Mouse (Mus musculus) layer of hippocampus, postnatal 10 days (tissue): ENCODE results near the gene Gm6760. TPM values are rescaled to one million over a fixed set of nuclear protein-coding genes. Genes with fewer than 3 reads are reported as not detected.

Experiments used
- DNase-seq, 2 experiments: peaks; one replicate each; pipeline ENCODE4 v3.0.0; 2021; ENCODE audit warnings: low spot score in 2 of 2
- long read RNA-seq: library from polyadenylated mRNA; stranded (forward); transcript quantifications from one replicate; pipeline ENCODE4 v2.0.0, GENCODE M21; 2023
- total RNA-seq, 2 experiments: library from RNA; stranded (reverse); gene quantifications; 2 replicates each; pipeline ENCODE4 v1.2.3; 2021

The Gm6760 gene
- not detected for total RNA-seq
- long read RNA-seq = 0 reads

DNA sequence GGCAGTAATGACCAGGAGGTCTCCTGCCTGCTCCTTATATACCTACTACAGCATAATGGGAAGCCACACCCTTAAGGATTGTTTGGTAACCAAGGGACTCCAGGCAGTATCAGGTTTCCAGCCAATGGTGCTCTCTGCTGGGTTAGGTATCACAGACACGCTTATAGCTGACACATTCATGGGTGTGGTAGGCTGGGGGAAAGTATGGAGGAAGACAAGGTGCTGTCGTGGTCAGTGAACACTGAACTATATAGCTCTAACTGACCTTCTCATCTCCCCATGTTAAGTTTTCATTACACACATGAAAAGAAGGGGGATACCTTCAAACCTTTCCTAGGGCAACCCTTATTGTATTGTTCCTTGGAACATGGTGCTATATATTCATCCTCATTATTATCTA, at the start of gene Gm6760:
Gene Gm6760 (minus strand): TSS at position 101 of the 400 bp plus-strand sequence.
- no peak for DNase-seq

DNA sequence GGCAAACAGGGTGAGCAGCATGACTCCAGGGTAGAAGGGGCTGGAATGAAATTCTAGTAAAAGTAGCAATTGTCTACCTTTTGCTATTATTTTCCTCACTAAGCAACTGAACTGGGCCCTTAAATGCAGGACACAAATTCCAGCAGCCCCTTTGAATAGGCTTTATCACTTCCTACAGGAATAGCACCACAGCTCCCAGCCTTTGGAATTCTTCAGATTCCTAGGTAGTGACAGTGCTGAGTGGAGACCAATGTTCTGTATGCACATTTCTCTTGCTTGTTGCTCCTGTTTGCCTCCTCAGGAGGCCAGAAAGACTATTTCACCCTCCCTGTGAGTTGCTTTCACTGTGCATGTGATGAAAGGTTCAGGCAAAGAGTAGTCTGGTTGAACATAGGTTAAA, 29.2 kb upstream of the Gm6760 start:
- no peak for DNase-seq

GRCm38 (mm10) chrX:64173248-64173647, 21.2 kb upstream of the Gm6760 start, which contains the start of gene 3830417A13Rik:
Gene 3830417A13Rik (plus strand): TSS chrX:64173548.
- DNase-seq = no peak

Other genes starting within 250 kb of the Gm6760 start
- gene 3830417A13Rik, start 21.4 kb upstream of the Gm6760 start, total RNA-seq = not detected
- gene Slitrk4, start 124.8 kb upstream of the Gm6760 start, total RNA-seq = 10 to 100 TPM; 31.2 to 32.4 TPM